Mouse (Mus musculus): ENCODE results near the gene Gm20517. TPM values are rescaled to one million over a fixed set of nuclear protein-coding genes. Genes with fewer than 3 reads are reported as not detected.

Gene Gm20517
- 1.3 and 1.7 TPM in 2 replicates for polyA plus RNA-seq (2014; fragmentation: Nextera tagmentation; extraction: Ambion mirVana)

DNA sequence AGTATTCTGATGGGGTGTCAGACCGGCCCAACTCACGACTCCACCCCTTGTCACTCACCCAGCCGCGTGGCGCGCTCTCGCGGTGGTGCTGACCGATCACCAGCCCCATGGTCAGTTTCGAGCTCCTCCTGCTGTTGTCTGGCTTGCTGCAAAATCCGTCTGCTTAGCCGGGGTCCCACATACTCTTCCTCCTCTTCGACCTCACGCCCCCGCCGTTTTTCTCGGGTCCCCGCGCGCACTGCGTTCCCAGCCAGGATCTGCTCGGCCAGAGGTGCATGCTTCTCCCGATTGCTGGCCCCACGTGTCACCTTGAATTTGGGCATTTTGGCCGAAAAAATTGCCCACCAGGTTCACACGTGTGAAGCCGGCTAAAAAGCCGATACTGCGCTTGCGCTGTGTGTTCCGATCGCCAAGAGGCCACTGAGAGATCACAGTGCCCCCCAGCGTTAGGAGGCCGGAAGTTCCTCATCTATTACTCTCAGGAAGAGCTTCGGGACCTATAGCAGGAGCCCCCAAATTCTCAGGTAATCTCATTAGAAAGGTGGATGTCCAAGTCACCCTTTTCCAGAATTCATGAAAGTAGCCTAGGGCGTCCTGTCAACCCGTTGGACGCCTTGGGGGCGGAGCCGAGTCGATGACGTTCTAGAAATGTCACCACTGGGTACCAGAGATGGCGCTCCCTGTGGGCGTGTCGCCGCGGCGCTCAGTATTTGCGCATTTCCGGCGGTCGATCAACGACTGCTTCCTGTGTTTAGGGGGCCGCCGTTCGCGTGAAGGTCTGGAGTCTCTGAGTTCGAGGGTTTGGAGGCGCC, at the start of gene Gm20517, which contains the start of the genes Bysl and Med20:
Gene Gm20517 (plus strand): TSS at position 741 of the 812 bp plus-strand sequence.
Gene Bysl (minus strand): TSS at position 644 of the 812 bp plus-strand sequence.
Gene Med20 (plus strand): TSS at position 734 of the 812 bp plus-strand sequence.
- H3K9ac ChIP-seq (ENCODE audit: low read depth, low read length), result peak within 1 kb of the TSS; percentile 59
- DNase-seq (ENCODE audit: low spot score) (peak; percentile 98), ATAC-seq (ENCODE audit: low FRiP score) (peak; percentile 95)
- peak within 1 kb of the TSS; percentile 80 for H3K4me2 ChIP-seq (replicated peaks; ENCODE audit: low read depth, low read length)
- no peaks in the 10 kb centered on the region for H3K9me3 ChIP-seq (ENCODE audit: control insufficient read depth, low read length)
- peak within 1 kb of the TSS; percentile 66 for H3K4me3 ChIP-seq (ENCODE audit: low read depth, low read length)
- H3K27ac ChIP-seq (ENCODE audit: low read depth, low read length), result peak within 1 kb of the TSS; percentile 19; the same call in 1 of the 2 replicates
- under 1% methylated on average over 59 of the region's 59 CpGs for WGBS
- no peaks in the 10 kb centered on the region for H3K4me1 ChIP-seq (replicated peaks; ENCODE audit: control insufficient read depth, insufficient read depth, low read length)
- no peaks in the 10 kb centered on the region for H3K27me3 ChIP-seq (ENCODE audit: control insufficient read depth, insufficient read depth, low read length)
- no peaks in the 10 kb centered on the region for H3K36me3 ChIP-seq (ENCODE audit: control insufficient read depth, insufficient read depth, low read length)

DNA sequence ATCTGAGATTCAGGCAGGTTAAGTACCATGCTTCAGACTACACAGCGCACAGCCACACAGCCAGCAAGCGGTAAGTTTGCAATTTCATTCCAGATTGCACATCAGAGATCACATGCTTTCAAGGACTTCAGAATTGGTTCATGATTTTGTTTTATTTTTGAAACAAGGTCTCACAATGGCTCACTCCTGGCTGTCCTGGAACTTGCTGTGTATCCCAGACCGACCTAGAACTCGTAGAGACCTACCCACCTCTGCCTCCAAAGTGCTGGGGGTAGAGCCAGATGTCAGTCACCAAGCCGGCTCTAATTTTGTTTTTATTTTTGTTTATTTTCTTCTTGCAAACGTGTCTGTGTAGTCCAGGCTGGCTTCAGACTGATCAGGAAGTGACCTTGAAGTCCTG, 48.5 kb upstream of the Gm20517 start:
- no peak for ATAC-seq (ENCODE audit: low FRiP score)
- no peak overlapping the region for H3K4me3 ChIP-seq (ENCODE audit: low read depth, low read length)
- whole genome bisulfite sequencing, result 80% methylated on average over 6 of the region's 6 CpGs

DNA sequence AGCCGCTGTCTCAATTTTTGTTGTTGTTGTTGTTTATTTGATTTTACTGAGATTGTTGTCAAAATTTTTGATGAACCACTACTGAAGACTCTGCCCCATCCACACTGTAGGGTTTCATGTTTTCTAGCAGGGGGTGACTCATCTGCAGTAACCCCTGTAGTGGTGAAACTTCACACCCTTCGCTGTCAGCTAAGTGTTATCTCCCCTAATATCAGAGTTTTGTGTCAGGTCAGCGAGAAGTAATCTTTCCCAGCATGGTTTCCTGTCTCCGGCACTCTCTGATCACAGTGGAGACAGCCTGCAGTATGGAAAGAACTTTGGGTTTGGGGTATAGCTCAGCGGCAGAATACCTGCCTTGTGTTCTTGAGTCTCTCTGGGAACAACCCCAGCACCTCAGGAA, 46.8 kb upstream of the Gm20517 start:
- Histone ChIP-seq H3K9me3 (ENCODE audit: control insufficient read depth, low read length) (no peaks in the 10 kb centered on the region), H3K36me3 (ENCODE audit: control insufficient read depth, insufficient read depth, low read length) (no peaks in the 10 kb centered on the region), H3K27me3 (ENCODE audit: control insufficient read depth, insufficient read depth, low read length) (no peaks in the 10 kb centered on the region), H3K9ac (ENCODE audit: low read depth, low read length) (no peak overlapping the region), H3K4me3 (ENCODE audit: low read depth, low read length) (no peak overlapping the region), H3K27ac (ENCODE audit: low read depth, low read length) (no peak overlapping the region), H3K4me1 (replicated peaks; ENCODE audit: control insufficient read depth, insufficient read depth, low read length) (no peaks in the 10 kb centered on the region), H3K4me2 (replicated peaks; ENCODE audit: low read depth, low read length) (no peak overlapping the region)
- no peak for ATAC-seq (ENCODE audit: low FRiP score)
- no peak for DNase-seq (ENCODE audit: low spot score)
- 83% methylated on average over 5 of the region's 5 CpGs for WGBS

More for the DNA sequence above, 48.5 kb upstream of the Gm20517 start:
- Histone ChIP-seq H3K9me3 (ENCODE audit: control insufficient read depth, low read length) (no peaks in the 10 kb centered on the region), H3K27ac (ENCODE audit: low read depth, low read length) (no peak overlapping the region), H3K9ac (ENCODE audit: low read depth, low read length) (no peak overlapping the region), H3K4me2 (replicated peaks; ENCODE audit: low read depth, low read length) (no peak overlapping the region), H3K27me3 (ENCODE audit: control insufficient read depth, insufficient read depth, low read length) (no peaks in the 10 kb centered on the region), H3K36me3 (ENCODE audit: control insufficient read depth, insufficient read depth, low read length) (no peaks in the 10 kb centered on the region), H3K4me1 (replicated peaks; ENCODE audit: control insufficient read depth, insufficient read depth, low read length) (no peaks in the 10 kb centered on the region)
- DNase-seq (ENCODE audit: low spot score), result no peak

DNA sequence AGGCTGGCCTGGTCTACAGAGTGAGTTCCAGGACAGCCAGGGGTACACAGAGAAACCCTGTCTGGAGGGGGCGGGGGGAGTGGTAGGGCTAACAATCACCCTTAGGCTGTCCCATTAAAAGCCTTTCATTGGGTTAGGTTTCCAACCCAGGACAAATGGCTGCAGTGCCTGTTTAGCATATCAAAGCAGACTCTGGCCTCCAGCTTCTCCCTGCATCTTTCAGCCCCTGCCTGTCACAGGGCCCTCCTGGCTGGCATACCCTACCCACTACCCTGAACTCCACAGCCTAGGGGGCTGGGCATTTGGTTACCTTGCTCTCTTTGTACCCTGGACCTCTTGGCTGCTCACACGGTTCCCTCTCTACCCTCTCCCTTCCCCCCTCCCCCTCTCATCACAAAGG, 45.3 kb upstream of the Gm20517 start:
- ATAC-seq (ENCODE audit: low FRiP score), result peak; percentile 68
- H3K4me3 ChIP-seq (ENCODE audit: low read depth, low read length), result no peak overlapping the region

DNA sequence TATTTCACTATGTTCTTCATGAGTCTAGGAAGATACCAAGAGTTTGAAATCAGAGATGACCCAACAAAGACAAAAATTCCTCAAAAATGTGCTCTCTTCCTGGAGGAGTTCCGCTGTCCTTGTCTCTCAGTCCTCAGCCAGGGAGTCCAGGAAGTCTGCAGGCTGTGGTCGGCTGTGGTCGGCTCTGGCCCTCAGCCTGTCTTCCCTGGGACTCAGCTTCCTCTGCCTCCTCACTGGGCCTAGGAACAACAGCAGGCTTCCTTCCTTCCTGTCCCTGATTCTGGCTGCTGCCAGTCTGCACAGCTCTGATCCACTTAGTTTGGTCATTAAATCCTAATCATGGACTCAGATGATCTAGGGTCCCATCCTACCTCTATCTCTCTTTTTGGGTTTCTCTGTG, 44.1 kb upstream of the Gm20517 start:
- ATAC-seq (ENCODE audit: low FRiP score) (no peak), DNase-seq (ENCODE audit: low spot score) (no peak)
- H3K4me1 ChIP-seq (replicated peaks; ENCODE audit: control insufficient read depth, insufficient read depth, low read length), result no peaks in the 10 kb centered on the region; the same call in 1 of the 2 replicates
- no peak overlapping the region for H3K4me3 ChIP-seq (ENCODE audit: low read depth, low read length)
- H3K9ac ChIP-seq (ENCODE audit: low read depth, low read length), result no peak overlapping the region
- H3K4me2 ChIP-seq (replicated peaks; ENCODE audit: low read depth, low read length), result no peak overlapping the region
- no peaks in the 10 kb centered on the region for H3K9me3 ChIP-seq (ENCODE audit: control insufficient read depth, low read length)
- WGBS, result 89% methylated on average over 3 of the region's 3 CpGs
- H3K27ac ChIP-seq (ENCODE audit: low read depth, low read length), result no peak overlapping the region; the same call in 1 of the 2 replicates
- H3K27me3 ChIP-seq (ENCODE audit: control insufficient read depth, insufficient read depth, low read length), result no peaks in the 10 kb centered on the region
- no peaks in the 10 kb centered on the region for H3K36me3 ChIP-seq (ENCODE audit: control insufficient read depth, insufficient read depth, low read length)

More for the DNA sequence above, 45.3 kb upstream of the Gm20517 start:
- H3K27ac ChIP-seq (ENCODE audit: low read depth, low read length), result no peak overlapping the region
- H3K9ac ChIP-seq (ENCODE audit: low read depth, low read length), result no peak overlapping the region
- H3K4me2 ChIP-seq (replicated peaks; ENCODE audit: low read depth, low read length), result no peak overlapping the region
- WGBS, result 12% methylated on average over 2 of the region's 2 CpGs
- H3K4me1 ChIP-seq (replicated peaks; ENCODE audit: control insufficient read depth, insufficient read depth, low read length), result no peaks in the 10 kb centered on the region
- peak; percentile 31 for DNase-seq (ENCODE audit: low spot score)
- H3K36me3 ChIP-seq (ENCODE audit: control insufficient read depth, insufficient read depth, low read length), result no peaks in the 10 kb centered on the region
- H3K27me3 ChIP-seq (ENCODE audit: control insufficient read depth, insufficient read depth, low read length), result no peaks in the 10 kb centered on the region
- no peaks in the 10 kb centered on the region for H3K9me3 ChIP-seq (ENCODE audit: control insufficient read depth, low read length)

DNA sequence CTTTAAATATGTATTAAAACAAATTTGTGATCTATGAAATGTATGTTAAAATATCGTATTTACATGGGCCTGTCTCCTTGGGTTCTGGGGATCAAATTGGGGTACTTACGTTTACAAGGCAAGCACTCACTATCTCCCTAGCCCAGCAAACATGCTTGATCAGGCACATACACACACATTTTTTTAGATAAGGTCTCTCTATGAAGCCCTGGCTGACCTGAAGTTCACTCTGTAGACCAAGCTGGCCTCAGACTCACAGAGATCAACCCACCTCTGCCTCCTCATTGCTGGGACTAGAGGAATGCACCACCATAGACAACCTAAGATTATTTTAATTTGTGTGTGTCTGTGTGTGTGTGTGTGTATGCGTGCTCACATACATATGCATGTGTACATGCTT, 43.0 kb upstream of the Gm20517 start:
- Histone ChIP-seq H3K4me2 (replicated peaks; ENCODE audit: low read depth, low read length) (no peak overlapping the region), H3K27ac (ENCODE audit: low read depth, low read length) (no peak overlapping the region), H3K27me3 (ENCODE audit: control insufficient read depth, insufficient read depth, low read length) (no peaks in the 10 kb centered on the region), H3K36me3 (ENCODE audit: control insufficient read depth, insufficient read depth, low read length) (no peaks in the 10 kb centered on the region), H3K9me3 (ENCODE audit: control insufficient read depth, low read length) (no peaks in the 10 kb centered on the region), H3K9ac (ENCODE audit: low read depth, low read length) (no peak overlapping the region), H3K4me1 (replicated peaks; ENCODE audit: control insufficient read depth, insufficient read depth, low read length) (no peaks in the 10 kb centered on the region; the same call in 1 of the 2 replicates), H3K4me3 (ENCODE audit: low read depth, low read length) (no peak overlapping the region)
- DNase-seq (ENCODE audit: low spot score), result no peak
- 94% methylated on average over 3 of the region's 3 CpGs for WGBS
- no peak for ATAC-seq (ENCODE audit: low FRiP score)

DNA sequence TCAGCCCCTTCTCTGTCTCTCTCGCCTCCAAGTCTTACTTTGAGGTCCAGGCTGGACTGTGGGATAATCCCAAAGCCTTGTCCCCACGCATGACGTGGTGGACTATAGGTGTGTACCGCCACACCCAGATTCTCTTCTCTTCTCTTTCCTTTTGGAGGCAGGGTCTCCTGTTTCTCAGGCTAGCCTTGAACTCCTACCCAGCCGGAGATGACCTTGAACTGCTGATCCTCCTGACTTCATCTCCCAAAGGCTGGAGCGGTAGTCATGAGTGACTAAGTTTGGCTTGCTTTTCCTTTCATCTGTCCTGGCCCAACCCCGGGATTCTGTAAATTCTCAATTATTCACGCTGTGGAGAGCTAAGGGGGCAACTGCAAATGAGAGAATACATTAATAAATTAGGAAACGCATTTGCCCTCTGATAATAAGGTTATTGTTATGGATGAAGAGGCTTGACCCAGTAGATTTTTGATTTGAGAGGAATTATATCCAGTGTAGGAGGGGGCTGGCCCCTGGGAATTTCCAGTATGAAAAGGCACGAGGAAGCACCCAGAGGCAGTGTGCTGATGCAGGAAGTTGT, 42.4 kb upstream of the Gm20517 start:
- 62% methylated on average over 10 of the region's 10 CpGs for WGBS
- no peaks in the 10 kb centered on the region; the same call in 1 of the 2 replicates for H3K4me1 ChIP-seq (replicated peaks; ENCODE audit: control insufficient read depth, insufficient read depth, low read length)
- ATAC-seq (ENCODE audit: low FRiP score) (peak; percentile 67; the same call in 1 of the 2 replicates), DNase-seq (ENCODE audit: low spot score) (peak; percentile 31)
- no peak overlapping the region for H3K4me3 ChIP-seq (ENCODE audit: low read depth, low read length)
- H3K9me3 ChIP-seq (ENCODE audit: control insufficient read depth, low read length), result no peaks in the 10 kb centered on the region
- no peak overlapping the region for H3K9ac ChIP-seq (ENCODE audit: low read depth, low read length)
- H3K27ac ChIP-seq (ENCODE audit: low read depth, low read length), result 0 out of 2 replicates have a peak overlapping the region, but pooled peaks have one; percentile 17
- H3K27me3 ChIP-seq (ENCODE audit: control insufficient read depth, insufficient read depth, low read length), result no peaks in the 10 kb centered on the region
- H3K4me2 ChIP-seq (replicated peaks; ENCODE audit: low read depth, low read length), result no peak overlapping the region
- no peaks in the 10 kb centered on the region for H3K36me3 ChIP-seq (ENCODE audit: control insufficient read depth, insufficient read depth, low read length)

DNA sequence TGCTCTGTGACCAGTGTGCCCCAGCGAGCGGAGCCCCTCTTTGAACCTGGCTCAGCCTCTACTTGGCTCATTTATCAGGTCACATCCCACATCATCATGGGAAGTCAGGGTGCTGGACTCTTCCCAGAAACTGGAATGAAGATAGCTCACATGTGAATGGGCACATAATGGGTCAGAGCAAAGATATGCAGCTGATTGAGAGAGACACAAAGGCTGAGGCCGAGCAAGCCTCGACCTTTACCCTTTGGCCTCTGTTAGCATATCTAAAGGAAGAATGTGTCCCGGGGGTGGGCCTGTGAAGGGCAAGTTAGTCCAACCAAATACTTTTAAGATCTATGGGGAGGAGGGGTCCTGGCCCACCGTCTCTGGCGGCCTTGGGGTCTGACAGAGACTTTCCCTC, 39.8 kb upstream of the Gm20517 start:
- no peaks in the 10 kb centered on the region for H3K9me3 ChIP-seq (ENCODE audit: control insufficient read depth, low read length)
- H3K4me3 ChIP-seq (ENCODE audit: low read depth, low read length), result no peak overlapping the region
- DNase-seq (ENCODE audit: low spot score) (peak; percentile 37), ATAC-seq (ENCODE audit: low FRiP score) (no peak)
- no peak overlapping the region for H3K27ac ChIP-seq (ENCODE audit: low read depth, low read length)
- H3K9ac ChIP-seq (ENCODE audit: low read depth, low read length), result no peak overlapping the region
- no peaks in the 10 kb centered on the region for H3K27me3 ChIP-seq (ENCODE audit: control insufficient read depth, insufficient read depth, low read length)
- H3K4me1 ChIP-seq (replicated peaks; ENCODE audit: control insufficient read depth, insufficient read depth, low read length), result no peaks in the 10 kb centered on the region; the same call in 1 of the 2 replicates
- no peak overlapping the region for H3K4me2 ChIP-seq (replicated peaks; ENCODE audit: low read depth, low read length)
- no peaks in the 10 kb centered on the region for H3K36me3 ChIP-seq (ENCODE audit: control insufficient read depth, insufficient read depth, low read length)
- 14% methylated on average over 7 of the region's 7 CpGs for WGBS
